Mouse (Mus musculus) small intestine, adult 2 months (tissue): ENCODE measurements around the gene Ank.

Source experiments
- CTCF ChIP-seq: fragments of 200-500 bp; IDR thresholded peaks from 2 replicates; pipeline ENCODE4 v1.5.1; 2012; ENCODE audit warnings: low read depth, mild to moderate bottlenecking, control low read depth, inconsistent platforms, low read length, moderate library complexity, mixed read lengths; ENCODE audit not compliant: insufficient replicate concordance, insufficient read length; ENCODE audit errors: extremely low read depth
- POLR2A ChIP-seq: fragments of 200-500 bp; IDR thresholded peaks from 2 replicates; pipeline ENCODE4 v1.6.1; 2012; ENCODE audit warnings: low read depth, mild to moderate bottlenecking, control low read depth, inconsistent platforms, low read length, moderate library complexity

- TF ChIP-seq CTCF, result peak; percentile 18; the same call in 1 of the 2 replicates
- TF ChIP-seq POLR2A, result no peak
Measured at GRCm38 (mm10) chr15:27582428-27582827, 116.0 kb downstream of the Ank start.
